Mouse (Mus musculus): ENCODE data around the gene Slc16a11.

Gene Slc16a11

GRCm38 (mm10) chr11:70227661-70228245, 15.2 kb downstream of the Slc16a11 start:
- DNase-seq, result no peak

- DNase-seq, result no peak
Observed at GRCm38 (mm10) chr11:70228828-70229227, 16.3 kb downstream of the Slc16a11 start.

GRCm38 (mm10) chr11:70229260-70230010, 16.9 kb downstream of the Slc16a11 start, which contains the start of gene Bcl6b:
Gene Bcl6b (minus strand): TSS chr11:70229798.
- DNase-seq, result no peak

GRCm38 (mm10) chr11:70230239-70230727, 17.7 kb downstream of the Slc16a11 start:
- DNase-seq, result no peak

- no peak for DNase-seq
Observed at GRCm38 (mm10) chr11:70232546-70232945, 20.0 kb downstream of the Slc16a11 start.

GRCm38 (mm10) chr11:70233016-70233415, 20.5 kb downstream of the Slc16a11 start:
- no peak for DNase-seq

DNA sequence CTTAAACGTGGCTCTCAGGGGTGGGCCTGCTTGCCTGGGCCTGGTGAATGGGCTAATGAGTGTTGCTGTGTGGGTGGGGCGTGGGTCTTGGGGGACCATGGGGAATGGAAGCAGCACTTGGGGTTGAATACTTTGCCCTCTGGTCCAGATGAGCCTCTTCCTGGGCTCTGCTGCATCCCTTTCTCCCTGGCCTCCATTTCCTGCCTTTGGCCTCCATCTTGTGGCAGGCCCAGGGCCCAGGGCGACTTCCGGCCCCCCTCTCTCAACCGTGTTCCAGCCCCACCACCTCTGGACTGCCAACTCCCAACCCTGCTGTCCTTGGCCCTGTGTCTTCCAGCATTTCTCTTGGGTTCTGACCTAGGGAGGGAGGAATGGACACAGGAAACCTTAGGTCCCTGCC, 21.5 kb downstream of the Slc16a11 start:
- no peak for DNase-seq

DNA sequence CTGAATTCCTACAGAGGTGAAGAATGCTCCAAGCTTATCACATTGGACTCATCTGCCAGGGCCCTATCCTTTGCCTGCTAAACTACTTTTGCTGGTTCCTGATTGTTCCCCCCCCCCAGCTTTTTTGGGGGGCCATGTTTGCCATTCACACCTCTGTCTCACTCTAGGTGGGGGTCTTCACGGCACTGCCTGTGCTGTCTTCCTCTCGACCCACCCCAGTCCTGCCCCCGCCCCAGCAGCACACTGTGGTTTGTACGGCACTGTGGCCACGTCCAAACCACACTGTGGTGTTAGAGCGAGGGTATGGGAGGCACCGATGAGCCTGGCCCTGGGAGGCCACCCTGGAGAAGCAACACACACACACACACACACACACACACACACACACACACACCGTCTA, 21.9 kb downstream of the Slc16a11 start:
- DNase-seq, result no peak

DNA sequence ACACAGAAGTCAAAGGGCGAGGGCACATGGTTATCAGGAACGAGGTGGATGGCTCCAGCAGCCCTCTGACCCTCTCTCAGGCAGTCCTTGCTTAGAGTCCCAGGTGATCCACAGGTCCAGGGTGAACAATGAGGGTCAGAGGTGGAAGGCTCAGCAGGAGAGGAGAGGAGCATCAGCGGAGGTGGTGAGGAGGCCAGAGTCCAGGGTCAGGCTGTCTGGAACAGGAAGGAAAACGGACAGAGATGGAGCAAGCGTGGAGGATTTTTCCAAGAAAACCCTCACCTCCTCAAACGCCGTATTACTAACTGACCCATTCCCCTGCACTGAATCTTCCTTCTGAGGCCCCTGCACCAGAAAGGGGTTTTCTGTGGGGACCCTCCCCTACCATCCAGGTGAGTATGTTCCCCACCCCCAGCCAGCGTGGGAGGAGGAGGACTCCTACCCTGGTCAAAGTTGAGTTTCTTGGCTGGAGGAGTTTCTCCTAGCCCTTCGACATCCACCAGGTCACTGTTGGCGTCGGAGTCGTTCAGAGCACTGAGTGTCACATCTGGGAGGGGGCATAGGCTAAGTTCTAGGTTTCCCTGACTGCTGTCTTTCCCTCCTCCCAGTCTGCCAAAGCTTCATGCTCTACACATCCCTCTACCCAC, 22.8 kb downstream of the Slc16a11 start:
- DNase-seq, result no peak

GRCm38 (mm10) chr11:70236717-70237116, 24.2 kb downstream of the Slc16a11 start:
- no peak for DNase-seq

DNA sequence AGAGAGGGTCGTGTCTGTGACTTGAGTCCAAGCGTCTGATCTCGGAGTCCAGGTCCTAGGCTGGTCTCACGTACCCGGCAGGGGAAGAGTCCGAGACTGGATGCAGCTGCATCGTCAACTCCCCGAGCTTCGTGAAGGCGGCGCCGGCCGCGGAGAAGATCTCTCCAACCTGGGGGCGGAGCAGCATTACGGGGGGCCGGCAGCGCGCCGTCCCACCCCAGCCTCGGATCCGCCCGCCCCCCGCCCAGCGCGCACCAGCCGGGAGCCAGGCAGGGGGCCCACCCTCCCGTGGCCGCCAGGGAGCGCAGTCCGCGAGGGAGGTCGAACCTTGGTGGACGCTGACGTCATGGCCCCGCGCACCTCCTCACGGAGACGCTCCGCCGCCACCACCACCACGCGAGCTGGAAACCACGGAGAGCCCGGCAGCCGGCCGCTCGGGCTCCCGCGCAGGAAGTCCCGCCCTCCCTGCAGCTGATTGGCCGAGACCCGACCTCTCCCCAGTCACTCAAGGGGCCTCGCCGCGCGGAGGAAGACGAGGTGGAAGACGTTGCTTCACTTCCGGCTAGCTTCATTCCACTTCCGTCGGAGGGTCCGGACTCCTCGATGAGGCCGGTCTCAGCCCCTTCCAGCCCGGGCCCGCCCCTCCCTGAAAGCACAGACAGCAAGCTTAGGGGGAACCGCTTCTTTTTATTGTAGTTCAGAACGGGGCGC, 25.1 kb downstream of the Slc16a11 start, which contains the start of gene 0610010K14Rik:
Gene 0610010K14Rik, minus strand, starts transcription at position 458 of the 711 bp plus-strand sequence.
- peak; percentile 97 for DNase-seq

DNA sequence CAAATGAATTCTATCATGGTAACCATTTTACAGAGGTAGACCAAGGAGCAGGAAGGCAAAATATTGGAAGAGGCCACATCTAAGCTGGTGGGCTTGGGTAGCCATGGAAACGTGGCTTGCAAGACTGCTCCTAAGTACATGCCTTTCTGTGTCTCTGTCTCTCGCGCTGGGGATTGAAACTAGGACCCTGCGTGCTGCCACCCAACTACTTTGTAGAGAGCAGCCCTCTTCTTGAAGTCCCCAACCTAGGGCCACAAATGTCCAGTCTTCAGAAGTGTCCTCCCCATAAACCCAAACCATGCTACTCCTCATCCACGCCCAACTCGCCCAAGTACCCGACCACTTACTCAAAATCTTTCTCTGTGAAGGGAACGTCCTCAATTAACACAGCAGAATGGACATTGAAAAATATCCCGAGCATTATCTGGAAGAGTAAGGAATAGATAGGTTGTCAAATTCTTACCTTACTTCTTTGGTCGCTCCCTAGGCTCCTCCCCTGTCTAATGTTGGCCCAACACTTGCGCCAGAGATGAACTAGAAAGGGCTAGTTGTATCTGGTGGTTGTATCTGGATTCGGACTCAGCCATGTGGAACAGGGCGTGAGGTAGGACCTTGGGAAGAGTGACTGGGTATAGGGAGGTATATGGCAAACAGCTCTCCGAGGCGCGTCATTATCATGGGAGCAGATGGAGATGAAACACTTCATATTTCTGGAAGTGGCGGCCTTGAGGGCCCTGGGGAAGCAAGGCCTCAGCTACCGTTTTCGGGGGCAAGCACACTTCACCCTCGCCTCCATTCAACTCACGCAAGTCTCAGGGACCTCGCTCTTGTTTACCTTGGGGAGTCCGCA, 26.3 kb downstream of the Slc16a11 start:
- DNase-seq, result no peak

- peak; percentile 88 for DNase-seq
Observed at GRCm38 (mm10) chr11:70239541-70240279, 27.2 kb downstream of the Slc16a11 start, which contains the start of the genes Gm21988 and Rnasek. Gene Gm21988 (minus strand): TSS chr11:70239830. Gene Rnasek (minus strand): TSS chr11:70239842.

GRCm38 (mm10) chr11:70242591-70242990, 30.0 kb downstream of the Slc16a11 start:
- no peak for DNase-seq

- peak; percentile 23 for DNase-seq
Observed at GRCm38 (mm10) chr11:70247136-70247845, 34.7 kb downstream of the Slc16a11 start.

DNA sequence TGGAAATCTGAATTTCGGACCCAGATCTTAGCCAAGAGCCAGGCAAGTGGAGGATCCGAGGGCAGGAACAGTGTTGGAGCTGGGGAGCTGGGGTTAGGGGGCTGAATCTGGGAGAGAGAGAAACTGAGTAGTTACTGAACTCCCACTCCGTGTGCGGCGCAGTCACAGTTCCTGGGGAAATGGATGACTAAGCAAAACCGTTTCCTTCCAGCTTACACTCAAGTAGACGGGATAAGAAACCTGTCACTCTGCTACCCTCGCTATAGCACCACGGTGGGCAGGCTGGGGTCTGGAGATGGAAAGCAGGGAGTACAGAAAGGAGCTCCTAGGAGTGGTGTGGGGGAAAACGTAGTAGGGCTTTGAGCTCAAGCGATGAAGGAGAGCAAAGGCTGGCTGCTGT, 37.6 kb downstream of the Slc16a11 start:
- DNase-seq, result no peak

- DNase-seq, result no peak
Observed at GRCm38 (mm10) chr11:70251853-70252252, 39.3 kb downstream of the Slc16a11 start.

DNA sequence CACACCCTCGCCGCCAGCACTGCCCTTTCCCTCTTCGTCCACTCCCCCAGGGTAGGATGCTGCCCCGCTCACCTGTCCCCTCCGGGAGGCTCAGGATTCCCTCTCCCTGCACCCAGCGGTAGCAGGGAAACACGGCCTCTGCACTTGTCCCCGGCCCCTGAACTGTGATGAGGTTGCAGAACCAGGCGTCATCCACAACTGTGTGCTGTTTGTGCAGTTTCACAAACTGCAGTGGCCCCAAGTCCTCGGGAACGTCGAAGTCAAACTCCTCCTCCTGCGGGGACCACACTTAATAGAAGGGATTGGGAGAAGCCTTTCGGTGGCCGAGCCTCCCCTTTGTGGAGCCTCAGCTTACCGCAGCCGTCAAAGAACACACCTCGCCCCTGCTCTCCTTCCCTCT, 41.8 kb downstream of the Slc16a11 start:
- DNase-seq, result no peak

GRCm38 (mm10) chr11:70254931-70255531, 42.5 kb downstream of the Slc16a11 start, which contains the start of gene Alox12:
Gene Alox12 (minus strand): TSS chr11:70255353.
- no peak for DNase-seq

DNA sequence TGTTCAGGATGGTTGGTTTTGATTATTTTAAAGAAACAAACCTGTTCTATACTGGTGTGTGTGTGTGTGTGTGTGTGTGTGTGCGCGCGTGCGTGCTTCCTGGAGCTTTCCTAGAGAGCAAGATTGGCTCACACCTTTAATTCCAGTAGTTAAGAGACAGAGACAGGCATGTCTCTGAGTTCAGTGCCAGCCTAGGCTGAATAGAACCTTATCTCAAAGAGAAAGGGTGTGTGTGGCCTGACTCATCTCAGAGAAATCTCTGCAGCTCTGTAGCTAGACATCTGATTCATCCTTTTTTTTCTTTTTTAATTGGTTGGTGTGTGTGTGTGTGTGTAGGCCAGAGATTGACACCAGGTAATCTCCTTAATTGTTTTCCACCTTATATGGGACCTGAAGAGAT, 46.5 kb downstream of the Slc16a11 start:
- DNase-seq, result no peak
